Mouse (Mus musculus): ENCODE results near the gene Itgb1bp1. TPM values are rescaled to one million over a fixed set of nuclear protein-coding genes. Genes with fewer than 3 reads are reported as not detected.
A peak's percentile ranks its signal among the peaks of the same experiment; 100 is the strongest.

Gene Itgb1bp1
- polyA plus RNA-seq, 1 experiment: 23.6 TPM

DNA sequence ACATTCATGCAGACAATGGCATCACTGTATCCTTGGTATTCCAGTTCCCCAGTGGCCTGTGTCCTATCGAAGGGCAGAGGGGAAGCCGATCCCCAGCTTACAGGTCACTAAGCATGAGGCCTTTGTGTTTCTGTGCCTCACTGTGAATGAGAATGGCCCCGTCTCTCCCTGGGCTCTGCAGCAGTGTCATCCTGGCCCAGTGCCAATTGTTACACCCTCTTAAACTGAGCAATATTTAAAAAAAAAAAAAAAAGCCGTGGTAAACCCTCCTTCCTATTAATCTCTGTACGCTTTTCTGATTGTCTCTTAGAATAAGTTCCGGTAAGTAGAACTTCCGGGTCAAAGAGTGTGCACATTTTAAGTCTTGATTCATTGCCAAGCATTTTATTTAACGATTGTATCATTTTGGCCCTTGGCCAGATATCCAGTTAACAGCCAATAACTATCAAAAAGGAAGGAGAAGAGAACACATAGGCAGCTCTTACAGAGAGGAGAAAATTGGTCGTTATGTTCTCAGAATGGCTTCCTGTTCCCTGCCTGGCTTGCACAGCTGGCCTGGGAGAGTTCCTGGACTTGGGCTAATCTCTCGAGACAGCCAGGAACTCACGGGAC lies 81.3 kb downstream of the Itgb1bp1 start:
- no peaks in the 10 kb centered on the region for H3K4me1 ChIP-seq (ENCODE audit: control insufficient read depth, insufficient read depth, low read length)
- DNase-seq: peak; percentile 69
- TF ChIP-seq CTCF (conservative IDR thresholded peaks at IDR 0.05; ENCODE audit: insufficient read depth, insufficient read length, low read depth, low read length): no peak
- no peak for TF ChIP-seq POLR2A (IDR thresholded peaks at IDR 0.05; ENCODE audit: low read depth, low read length)
- H3K27me3 ChIP-seq (replicated peaks; ENCODE audit: control insufficient read depth, insufficient read depth, low read length): no peaks in the 10 kb centered on the region
- H3K4me3 ChIP-seq (ENCODE audit: insufficient read depth, low read depth, low read length): no peak overlapping the region
- H3K27ac ChIP-seq (ENCODE audit: insufficient read depth, low read depth, low read length): no peak overlapping the region
- no peaks in the 10 kb centered on the region for H3K36me3 ChIP-seq (ENCODE audit: control insufficient read depth, insufficient read depth, low read length)
- 25% methylated on average over 11 of the region's 11 CpGs for WGBS

DNA sequence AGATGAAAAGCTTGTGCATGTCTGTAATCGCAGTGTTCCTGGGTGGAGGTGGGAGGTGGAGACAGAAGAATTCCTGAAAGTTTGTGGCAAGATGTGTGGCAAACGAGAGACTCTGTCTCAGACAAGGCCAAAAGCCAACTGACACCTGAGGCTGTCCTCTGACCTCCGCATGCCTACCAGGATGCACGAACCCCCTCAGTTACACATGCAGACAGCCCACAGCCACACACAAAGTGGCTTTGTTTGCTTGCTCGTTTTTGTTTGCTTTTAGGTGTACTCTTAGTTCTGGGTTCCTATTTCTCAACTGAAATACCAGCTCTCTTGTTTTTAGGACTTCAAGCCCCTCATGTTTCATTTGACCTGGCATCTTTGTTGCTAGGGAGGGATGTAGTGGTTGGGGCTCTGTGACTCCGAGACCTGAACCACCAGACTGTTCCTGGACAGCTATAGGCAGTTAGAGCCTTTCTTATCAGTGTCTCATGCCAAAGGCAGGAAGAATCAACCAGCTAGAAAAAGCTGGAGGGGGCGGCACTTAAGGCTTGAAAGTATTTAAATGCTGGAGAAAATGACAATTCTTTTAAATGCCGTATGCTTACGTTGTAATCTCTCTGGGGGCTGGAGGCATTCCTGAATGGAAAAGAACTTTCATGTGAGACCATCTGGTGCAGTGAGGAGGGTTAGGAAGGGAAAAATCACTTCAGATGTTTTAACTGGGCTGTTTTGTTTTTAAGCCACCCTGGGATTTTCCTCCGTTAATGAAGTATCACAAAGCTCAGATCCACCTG lies 84.4 kb downstream of the Itgb1bp1 start:
- H3K36me3 ChIP-seq (ENCODE audit: control insufficient read depth, insufficient read depth, low read length): no peaks in the 10 kb centered on the region
- H3K4me1 ChIP-seq (ENCODE audit: control insufficient read depth, insufficient read depth, low read length): no peaks in the 10 kb centered on the region
- no peak overlapping the region for H3K4me3 ChIP-seq (ENCODE audit: insufficient read depth, low read depth, low read length)
- no peak for DNase-seq
- WGBS: 83% methylated on average over 10 of the region's 10 CpGs
- no peak for TF ChIP-seq POLR2A (IDR thresholded peaks at IDR 0.05; ENCODE audit: low read depth, low read length)
- no peak for TF ChIP-seq CTCF (conservative IDR thresholded peaks at IDR 0.05; ENCODE audit: insufficient read depth, insufficient read length, low read depth, low read length)
- H3K27ac ChIP-seq (ENCODE audit: insufficient read depth, low read depth, low read length): no peak overlapping the region
- no peaks in the 10 kb centered on the region for H3K27me3 ChIP-seq (replicated peaks; ENCODE audit: control insufficient read depth, insufficient read depth, low read length)

DNA sequence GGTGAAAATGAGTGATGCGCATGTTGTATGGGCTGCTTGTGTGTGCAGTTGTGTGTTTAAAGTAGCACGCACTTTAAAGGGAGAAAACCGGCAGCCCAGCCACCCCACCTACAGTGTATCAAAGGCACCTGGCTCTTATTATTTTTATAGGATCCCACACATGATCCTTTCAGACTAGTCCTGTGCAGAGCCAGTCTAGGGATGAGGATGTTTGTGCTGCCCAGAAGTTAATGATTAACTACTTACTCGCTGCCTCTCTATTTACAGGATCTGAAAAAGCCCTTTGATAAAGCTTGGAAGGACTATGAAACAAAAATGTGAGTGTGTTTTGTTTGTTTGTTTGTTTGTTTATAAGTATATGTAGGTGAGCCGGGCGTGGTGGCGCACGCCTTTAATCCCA lies 85.5 kb downstream of the Itgb1bp1 start:
- H3K36me3 ChIP-seq (ENCODE audit: control insufficient read depth, insufficient read depth, low read length): no peaks in the 10 kb centered on the region
- DNase-seq: no peak
- H3K27me3 ChIP-seq (replicated peaks; ENCODE audit: control insufficient read depth, insufficient read depth, low read length): no peaks in the 10 kb centered on the region
- WGBS: 74% methylated on average over 8 of the region's 8 CpGs
- H3K4me3 ChIP-seq (ENCODE audit: insufficient read depth, low read depth, low read length): no peak overlapping the region
- H3K27ac ChIP-seq (ENCODE audit: insufficient read depth, low read depth, low read length): no peak overlapping the region
- no peak for TF ChIP-seq CTCF (conservative IDR thresholded peaks at IDR 0.05; ENCODE audit: insufficient read depth, insufficient read length, low read depth, low read length)
- TF ChIP-seq POLR2A (IDR thresholded peaks at IDR 0.05; ENCODE audit: low read depth, low read length): no peak
- no peaks in the 10 kb centered on the region for H3K4me1 ChIP-seq (ENCODE audit: control insufficient read depth, insufficient read depth, low read length)

DNA sequence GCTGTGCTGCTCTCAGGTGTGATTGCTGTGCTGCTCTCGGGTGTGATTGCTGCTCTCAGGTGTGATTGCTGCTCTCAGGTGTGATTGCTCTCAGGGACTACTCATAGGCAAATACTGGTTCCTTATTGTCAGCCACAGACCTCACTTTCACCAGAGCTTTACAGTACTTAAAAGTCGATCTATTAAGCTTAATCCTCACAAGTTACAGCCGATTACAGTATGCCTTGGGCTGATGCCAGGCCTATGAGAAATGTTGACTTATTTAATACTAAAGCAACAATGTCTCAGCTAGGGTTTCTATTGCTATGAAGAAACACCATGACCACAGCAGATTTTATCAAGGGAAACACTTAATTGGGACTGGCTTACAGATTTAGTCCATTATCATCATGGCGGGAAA lies 89.7 kb downstream of the Itgb1bp1 start:
- TF ChIP-seq POLR2A (IDR thresholded peaks at IDR 0.05; ENCODE audit: low read depth, low read length) (no peak), CTCF (conservative IDR thresholded peaks at IDR 0.05; ENCODE audit: insufficient read depth, insufficient read length, low read depth, low read length) (no peak)
- Histone ChIP-seq H3K27ac (ENCODE audit: insufficient read depth, low read depth, low read length) (no peak overlapping the region), H3K4me3 (ENCODE audit: insufficient read depth, low read depth, low read length) (no peak overlapping the region), H3K36me3 (ENCODE audit: control insufficient read depth, insufficient read depth, low read length) (no peaks in the 10 kb centered on the region), H3K27me3 (replicated peaks; ENCODE audit: control insufficient read depth, insufficient read depth, low read length) (no peaks in the 10 kb centered on the region), H3K4me1 (ENCODE audit: control insufficient read depth, insufficient read depth, low read length) (no peaks in the 10 kb centered on the region)
- no peak for DNase-seq
- whole genome bisulfite sequencing: 80% methylated on average over 4 of the region's 4 CpGs

DNA sequence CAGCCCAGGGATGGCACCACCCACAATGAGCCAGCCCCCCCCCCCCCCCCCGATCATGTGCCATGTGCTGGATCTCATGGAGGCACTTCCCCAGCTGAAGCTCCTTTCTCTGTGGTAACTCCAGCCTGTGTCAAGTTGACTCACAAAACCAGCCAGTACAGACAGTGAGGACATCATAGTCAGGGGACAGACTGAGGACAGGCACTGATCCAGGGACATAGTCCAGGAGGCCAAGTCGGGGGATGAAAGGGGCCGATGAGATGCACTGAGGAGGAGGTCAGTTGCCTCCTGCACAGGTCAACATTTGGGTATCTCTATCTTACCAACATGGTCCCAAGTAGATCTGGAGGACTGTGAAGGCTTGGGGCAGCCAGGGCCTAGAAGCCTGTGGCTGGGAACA lies 90.6 kb downstream of the Itgb1bp1 start:
- no peak for TF ChIP-seq POLR2A (IDR thresholded peaks at IDR 0.05; ENCODE audit: low read depth, low read length)
- TF ChIP-seq CTCF (conservative IDR thresholded peaks at IDR 0.05; ENCODE audit: insufficient read depth, insufficient read length, low read depth, low read length): no peak
- no peaks in the 10 kb centered on the region for H3K4me1 ChIP-seq (ENCODE audit: control insufficient read depth, insufficient read depth, low read length)
- no peak overlapping the region for H3K27ac ChIP-seq (ENCODE audit: insufficient read depth, low read depth, low read length)
- DNase-seq: no peak
- WGBS: 88% methylated on average over 3 of the region's 3 CpGs
- H3K27me3 ChIP-seq (replicated peaks; ENCODE audit: control insufficient read depth, insufficient read depth, low read length): no peaks in the 10 kb centered on the region
- H3K4me3 ChIP-seq (ENCODE audit: insufficient read depth, low read depth, low read length): no peak overlapping the region
- H3K36me3 ChIP-seq (ENCODE audit: control insufficient read depth, insufficient read depth, low read length): no peaks in the 10 kb centered on the region

DNA sequence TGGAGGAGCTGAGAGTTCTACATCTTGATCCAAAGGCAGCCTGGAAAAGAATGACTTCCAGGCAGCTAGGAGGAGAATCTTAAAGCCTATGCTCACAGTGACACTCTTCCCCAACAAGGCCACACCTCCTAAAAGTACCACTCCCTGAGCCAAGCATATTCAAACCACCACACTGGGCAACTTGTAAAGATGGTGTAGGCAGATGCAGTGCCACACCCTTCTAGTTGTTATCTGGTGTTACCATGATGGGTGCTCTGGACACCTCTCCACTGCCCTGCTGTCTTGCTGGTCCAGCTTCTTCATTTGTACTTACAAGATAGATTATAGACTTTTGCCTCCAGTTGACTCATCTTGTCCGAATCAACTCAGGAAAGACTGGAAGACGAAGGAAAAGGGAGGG lies 94.5 kb downstream of the Itgb1bp1 start:
- no peak overlapping the region for H3K4me3 ChIP-seq (ENCODE audit: insufficient read depth, low read depth, low read length)
- WGBS: 84% methylated on average over 2 of the region's 2 CpGs
- no peaks in the 10 kb centered on the region for H3K4me1 ChIP-seq (ENCODE audit: control insufficient read depth, insufficient read depth, low read length)
- no peak overlapping the region for H3K27ac ChIP-seq (ENCODE audit: insufficient read depth, low read depth, low read length)
- no peaks in the 10 kb centered on the region for H3K36me3 ChIP-seq (ENCODE audit: control insufficient read depth, insufficient read depth, low read length)
- no peaks in the 10 kb centered on the region for H3K27me3 ChIP-seq (replicated peaks; ENCODE audit: control insufficient read depth, insufficient read depth, low read length)
- no peak for DNase-seq
- no peak for TF ChIP-seq POLR2A (IDR thresholded peaks at IDR 0.05; ENCODE audit: low read depth, low read length)
- TF ChIP-seq CTCF (conservative IDR thresholded peaks at IDR 0.05; ENCODE audit: insufficient read depth, insufficient read length, low read depth, low read length): no peak

Other genes starting within 250 kb of the Itgb1bp1 start
- 28.2 and 32.1 TPM in 2 replicates for gene Cpsf3, start 893 bp downstream of the Itgb1bp1 start, polyA plus RNA-seq (2012; rRNA removed)
- gene Iah1, start 30.1 kb upstream of the Itgb1bp1 start, polyA plus RNA-seq (2012; rRNA removed): 401 and 498 TPM in 2 replicates
- 15.8 and 19.1 TPM in 2 replicates for gene Adam17, start 87.3 kb upstream of the Itgb1bp1 start, polyA plus RNA-seq (2012; rRNA removed)
- gene Ywhaq, start 131.4 kb upstream of the Itgb1bp1 start, polyA plus RNA-seq (2012; rRNA removed): 71.7 and 83.4 TPM in 2 replicates